Mouse (Mus musculus): ENCODE data around the gene Ect2.

Ect2 gene

DNA sequence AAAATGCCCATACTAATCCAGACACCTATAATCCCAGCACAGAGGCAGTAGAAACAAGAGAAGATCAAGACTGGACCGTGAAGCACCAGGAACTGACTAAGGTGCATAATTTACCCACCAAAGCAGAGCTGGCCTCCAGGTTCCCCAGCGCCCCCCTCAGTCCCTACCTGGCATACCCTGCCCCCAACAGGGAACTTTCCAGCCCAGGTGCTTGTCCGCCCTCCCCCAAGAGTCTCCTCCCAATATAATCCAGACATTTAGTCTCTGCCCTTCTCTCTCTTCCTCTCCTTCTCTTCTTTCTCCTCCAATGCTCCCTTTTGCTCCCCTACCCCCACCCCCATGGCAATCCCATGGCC lies 2.9 kb upstream of the Ect2 start:
- DNase-seq, result no peak

DNA sequence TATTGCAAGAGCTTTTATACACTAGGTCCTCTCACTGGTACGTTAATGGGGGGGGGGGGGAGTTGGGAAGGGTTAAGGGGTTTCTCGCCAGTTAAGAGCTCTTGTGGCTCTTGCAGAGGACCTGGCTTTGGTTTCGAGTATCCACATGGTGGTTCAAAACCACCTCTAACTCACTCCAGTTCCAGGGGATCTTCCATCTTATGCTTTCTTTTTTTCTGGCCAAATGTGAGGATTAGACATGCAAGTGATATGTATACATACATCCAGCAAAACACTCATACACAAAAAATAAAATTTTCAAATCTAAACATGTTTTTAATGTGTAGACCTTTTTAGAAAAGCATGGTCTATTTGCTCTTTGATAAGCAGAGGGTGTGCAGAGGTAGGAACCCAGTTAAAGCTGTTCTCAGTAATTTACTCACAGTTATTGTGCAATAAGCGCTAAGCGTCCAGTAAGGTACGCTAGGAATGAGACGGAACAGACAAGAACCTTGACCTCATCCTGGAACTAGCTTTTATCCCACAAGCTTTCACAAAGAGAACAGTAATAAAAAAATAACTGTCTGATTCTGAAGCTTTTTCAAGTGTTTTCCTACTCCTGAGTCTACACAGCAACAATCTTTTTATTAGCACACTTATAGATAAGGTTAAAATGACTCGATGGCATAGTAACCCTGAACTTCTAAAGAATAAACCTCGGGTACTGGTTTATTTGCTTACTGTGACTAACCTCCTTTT lies 2.3 kb upstream of the Ect2 start:
- DNase-seq, result no peak

DNA sequence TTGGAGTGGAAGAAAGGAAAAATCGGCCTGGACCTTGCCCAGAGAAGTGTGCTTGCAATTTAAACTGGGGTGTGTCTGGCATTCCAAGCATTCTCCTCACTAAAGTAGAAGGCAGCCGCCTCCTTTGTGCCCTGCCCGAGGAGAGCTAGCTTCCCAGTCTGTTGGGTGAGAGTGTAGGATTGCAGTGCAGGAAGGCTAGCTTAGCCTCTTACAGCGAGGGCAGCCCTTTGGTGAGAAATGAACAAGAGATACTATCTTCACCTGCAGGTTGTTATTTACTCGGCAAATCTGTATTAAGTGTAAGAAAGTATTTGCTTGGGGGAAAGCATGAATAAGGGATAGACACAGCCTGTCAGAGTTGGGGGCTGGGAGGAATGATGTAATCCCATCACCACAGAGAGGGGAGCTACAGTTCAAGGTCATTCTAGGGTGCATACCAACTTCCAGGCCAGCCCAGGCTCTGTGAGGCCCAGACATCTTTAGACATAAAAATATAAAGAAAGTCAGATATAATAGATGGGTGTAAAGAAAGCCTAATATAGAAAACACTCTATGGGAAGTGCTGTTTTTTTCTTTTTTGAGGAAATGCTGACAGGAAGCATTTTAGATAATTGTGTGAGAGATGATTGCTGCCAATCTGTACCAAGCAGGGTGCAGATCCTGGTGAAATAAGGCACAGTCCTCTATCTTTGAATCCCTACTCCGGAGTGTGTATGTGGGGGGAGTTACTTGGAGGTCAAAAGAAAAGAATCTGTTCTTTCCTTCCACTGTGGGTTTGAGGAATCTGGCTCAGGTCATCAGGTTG lies 1.6 kb upstream of the Ect2 start:
- no peak for DNase-seq

GRCm38 (mm10) chr3:27154280-27154679 lies 602 bp upstream of the Ect2 start:
- DNase-seq, result no peak

DNA sequence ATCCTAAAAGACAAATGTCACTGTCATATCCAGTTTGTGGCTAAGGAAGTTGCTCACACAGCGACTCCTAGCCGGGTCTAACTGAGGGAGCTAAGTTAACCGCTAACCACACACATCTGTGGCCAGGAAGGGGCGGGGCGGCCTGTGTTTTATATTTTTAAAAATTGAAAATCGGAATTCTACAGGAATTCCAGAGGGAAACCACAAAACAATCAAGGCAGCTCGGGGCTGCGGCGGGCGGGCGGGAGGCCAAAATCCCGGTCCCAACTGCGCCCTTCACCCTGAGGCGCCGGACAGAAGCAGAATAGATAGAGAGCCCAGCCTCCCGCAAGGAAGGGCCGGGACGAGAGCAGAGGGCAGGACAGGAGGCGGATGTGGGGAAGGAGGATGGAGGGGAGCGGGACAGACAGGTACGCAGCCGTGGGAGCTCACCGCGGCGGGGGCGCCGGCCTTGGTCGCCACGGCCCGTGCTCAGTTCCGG lies 447 bp downstream of the Ect2 start:
- no peak for DNase-seq

GRCm38 (mm10) chr3:27145733-27146132 lies 7.9 kb downstream of the Ect2 start:
- no peak for DNase-seq

- DNase-seq, result no peak
These were observed 10.1 kb downstream of the Ect2 start for GRCm38 (mm10) chr3:27143570-27143969.

GRCm38 (mm10) chr3:27140101-27140500 lies 13.6 kb downstream of the Ect2 start:
- no peak for DNase-seq

- no peak for DNase-seq
These were observed 31.7 kb downstream of the Ect2 start for GRCm38 (mm10) chr3:27121864-27122450.

GRCm38 (mm10) chr3:27120932-27121331 lies 32.7 kb downstream of the Ect2 start:
- DNase-seq, result no peak

GRCm38 (mm10) chr3:27118227-27118626 lies 35.5 kb downstream of the Ect2 start:
- DNase-seq, result no peak

DNA sequence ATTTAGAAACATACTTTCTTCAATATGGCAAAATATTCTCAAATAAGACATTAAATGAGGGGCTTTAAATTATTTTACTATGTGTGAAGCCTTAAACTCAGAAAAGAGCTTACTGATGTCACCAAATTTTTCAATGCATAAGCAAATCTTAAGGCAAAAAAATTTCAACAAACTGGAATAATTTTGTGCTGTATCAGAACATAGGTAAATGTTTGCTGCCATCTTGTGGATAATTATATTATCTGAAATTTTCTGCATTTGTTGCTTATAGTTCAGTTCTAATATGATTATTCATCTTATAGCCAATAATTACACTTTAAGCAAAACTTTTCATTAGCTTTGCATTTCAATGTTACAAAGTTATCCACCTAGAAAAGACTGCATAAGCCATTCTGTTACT lies 42.8 kb downstream of the Ect2 start:
- no peak for DNase-seq

GRCm38 (mm10) chr3:27109109-27109508 lies 44.6 kb downstream of the Ect2 start:
- DNase-seq, result no peak

DNA sequence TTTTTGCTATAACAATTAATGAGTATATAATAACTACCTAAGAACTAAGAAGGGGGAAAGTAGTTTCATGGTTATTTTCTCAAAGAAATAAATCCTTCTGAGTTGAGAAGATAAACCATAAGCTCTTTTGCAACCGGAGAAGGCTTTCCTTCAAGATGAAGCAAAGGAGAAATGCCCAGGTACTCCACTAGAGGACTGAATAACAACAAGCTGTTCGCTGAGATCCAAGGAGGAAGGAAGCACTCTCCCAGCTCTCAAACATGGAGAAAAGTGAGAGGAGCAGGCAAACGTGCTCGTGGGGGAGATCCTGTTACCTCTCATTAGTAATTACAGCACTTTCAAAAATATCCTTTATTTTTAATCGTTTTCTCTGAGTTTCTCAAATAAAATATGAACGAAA lies 46.5 kb downstream of the Ect2 start:
- no peak for DNase-seq

GRCm38 (mm10) chr3:27102965-27103364 lies 50.7 kb downstream of the Ect2 start:
- no peak for DNase-seq

DNA sequence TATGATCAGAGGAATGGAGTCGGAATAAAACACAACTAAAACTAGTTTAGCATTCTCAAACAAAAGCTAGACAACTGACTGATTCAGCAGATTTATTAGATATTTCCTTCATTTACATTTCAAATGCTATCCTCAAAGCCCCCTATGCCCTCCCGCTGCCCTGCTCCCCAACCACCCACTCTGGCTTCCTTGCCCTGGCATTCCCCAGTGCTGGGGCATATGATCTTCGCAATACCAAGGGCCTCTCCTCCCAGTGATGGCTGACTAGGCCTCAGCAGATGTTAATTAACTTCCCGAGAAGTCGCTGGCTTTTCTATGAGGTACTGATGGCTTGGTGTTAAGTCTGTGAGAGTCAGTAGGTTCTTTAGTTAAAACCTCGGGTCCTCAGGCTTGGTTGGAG lies 55.0 kb downstream of the Ect2 start:
- DNase-seq, result no peak

GRCm38 (mm10) chr3:27086221-27086620 lies 67.5 kb downstream of the Ect2 start:
- no peak for DNase-seq

- DNase-seq, result no peak
These were observed 72.2 kb downstream of the Ect2 start for GRCm38 (mm10) chr3:27081229-27082060.

DNA sequence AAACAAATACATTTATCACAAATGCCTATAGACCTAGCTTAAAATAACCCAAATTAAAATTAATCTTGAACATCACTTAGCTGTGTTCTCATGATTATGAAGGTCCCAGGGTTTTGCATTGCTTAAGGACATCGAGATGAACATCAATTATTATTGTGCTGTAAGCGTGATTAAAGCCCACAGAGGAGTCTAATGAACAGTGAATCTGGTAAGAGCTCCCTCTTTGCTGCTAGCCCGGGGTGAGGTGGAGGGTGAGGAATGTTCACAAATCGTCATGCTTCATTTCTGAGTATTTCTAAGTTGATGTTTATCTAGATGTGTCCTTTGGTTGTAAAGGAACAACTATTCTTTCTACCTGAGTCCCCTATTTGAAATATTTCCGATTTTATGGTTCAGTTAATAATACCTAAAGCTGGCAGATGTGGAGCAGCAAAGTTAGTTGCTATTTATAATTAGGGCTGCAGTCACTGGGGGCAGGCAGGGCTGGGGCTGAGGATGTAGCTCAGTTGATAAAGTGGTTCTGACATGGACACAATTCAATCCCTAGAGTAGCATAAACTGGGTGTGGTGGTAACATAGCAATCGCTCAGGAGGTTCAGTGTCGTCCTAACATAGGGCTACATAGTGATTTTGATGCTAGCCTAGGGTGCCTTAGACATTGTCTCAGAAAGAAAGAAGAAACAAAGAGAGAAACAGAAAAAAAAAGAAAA lies 73.5 kb downstream of the Ect2 start:
- DNase-seq, result no peak

- DNase-seq, result no peak
These were observed 79.8 kb downstream of the Ect2 start for GRCm38 (mm10) chr3:27073884-27074283.

GRCm38 (mm10) chr3:27071706-27072105 lies 82.0 kb downstream of the Ect2 start:
- no peak for DNase-seq

- DNase-seq, result no peak
These were observed 83.3 kb downstream of the Ect2 start for GRCm38 (mm10) chr3:27070340-27070739.

All from cerebellum, postnatal 36 days (tissue).